Mouse (Mus musculus): Measurements from ENCODE around the gene Tmem59l. TPM values are rescaled to one million over a fixed set of nuclear protein-coding genes. Genes with fewer than 3 reads are reported as not detected.
A peak's percentile ranks its signal among the peaks of the same experiment; 100 is the strongest.

The Tmem59l gene
- polyA plus RNA-seq, 1 experiment from 2014 or later = 151 TPM

DNA sequence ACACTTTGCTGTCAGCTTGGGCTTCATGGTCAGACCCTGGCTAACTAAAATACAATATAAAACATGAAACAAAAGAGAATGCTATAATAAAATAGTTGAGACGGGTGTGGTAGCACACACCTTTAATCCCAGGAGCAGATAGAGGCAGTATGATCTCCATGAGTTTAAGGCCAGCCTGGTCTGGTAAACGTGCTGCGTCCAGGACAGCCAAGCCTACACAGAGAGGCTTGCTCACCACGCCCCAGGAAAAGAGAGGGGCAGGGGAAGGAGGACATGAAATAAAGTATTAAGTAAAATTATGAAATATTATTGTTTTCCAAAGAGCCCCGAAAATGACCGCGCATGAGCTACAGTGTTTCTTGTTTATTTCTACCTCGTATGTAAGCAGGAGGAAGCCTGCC is 40.0 kb upstream of the Tmem59l start:
- H3K36me3 ChIP-seq (ENCODE audit: control insufficient read depth, insufficient read depth, low read length) = peaks cover 14% of the 10 kb centered on the region
- peaks cover 20% of the 10 kb centered on the region for H3K4me1 ChIP-seq (ENCODE audit: control insufficient read depth, insufficient read depth, low read length)
- ATAC-seq = peak; percentile 15; the same call in 1 of the 2 replicates
- no peaks in the 10 kb centered on the region for H3K27me3 ChIP-seq (ENCODE audit: control insufficient read depth, insufficient read depth, low read depth, low read length)
- H3K9me3 ChIP-seq (replicated peaks; ENCODE audit: control insufficient read depth, low read length, poor library complexity, severe bottlenecking) = no peaks in the 10 kb centered on the region
- WGBS = 3% methylated on average over 8 of the region's 8 CpGs
- H3K4me3 ChIP-seq (ENCODE audit: low read depth, low read length) = peak overlapping the region; percentile 81
- peak overlapping the region; percentile 97 for H3K9ac ChIP-seq (ENCODE audit: low read depth, low read length)
- peak overlapping the region; percentile 93 for H3K27ac ChIP-seq (ENCODE audit: low read length)
- H3K4me2 ChIP-seq (ENCODE audit: low read length) = peak overlapping the region; percentile 61

DNA sequence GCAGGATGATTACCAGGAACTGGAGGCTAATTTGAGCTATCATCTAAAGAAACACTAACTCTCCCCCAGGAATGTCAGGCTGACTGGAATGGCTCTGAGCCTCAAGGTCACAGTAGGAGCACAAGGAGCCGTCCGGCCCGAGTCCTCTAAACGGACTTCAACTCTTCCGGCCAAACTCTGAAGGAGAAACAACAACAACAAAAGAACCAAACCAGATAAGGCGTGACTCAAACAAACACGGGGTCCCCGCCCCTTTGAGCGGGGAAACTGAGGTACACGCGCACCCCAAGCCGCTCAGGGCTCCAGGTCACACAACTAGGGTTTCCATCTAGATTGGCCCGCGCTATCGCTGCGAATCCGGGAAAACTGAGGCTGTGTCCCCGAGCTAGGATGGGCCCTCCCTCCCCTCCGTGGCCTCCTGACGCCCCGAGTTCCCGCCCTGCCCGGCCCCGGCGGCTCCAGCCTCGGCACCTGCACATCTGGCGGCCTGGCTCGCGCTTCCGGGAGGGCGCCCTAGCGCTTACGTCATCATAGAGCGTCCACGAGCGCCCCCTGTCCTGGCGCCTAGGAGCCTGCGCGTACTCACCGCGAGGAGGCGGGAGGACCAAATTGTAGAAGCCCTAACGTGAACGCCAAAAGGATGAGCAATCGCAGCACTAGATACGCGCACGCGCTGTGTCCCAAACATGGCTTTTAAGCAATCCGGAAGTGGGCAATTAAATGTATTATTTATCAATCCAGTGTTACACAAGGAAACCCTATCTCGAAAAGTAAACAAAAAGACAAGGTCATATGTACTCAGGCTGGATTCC is 35.6 kb upstream of the Tmem59l start:
- Histone ChIP-seq H3K9ac (ENCODE audit: low read depth, low read length) (peak overlapping the region; percentile 90), H3K27ac (ENCODE audit: low read length) (peak overlapping the region; percentile 87), H3K9me3 (replicated peaks; ENCODE audit: control insufficient read depth, low read length, poor library complexity, severe bottlenecking) (no peaks in the 10 kb centered on the region), H3K4me2 (ENCODE audit: low read length) (peak overlapping the region; percentile 85), H3K27me3 (ENCODE audit: control insufficient read depth, insufficient read depth, low read depth, low read length) (no peaks in the 10 kb centered on the region), H3K4me3 (ENCODE audit: low read depth, low read length) (peak overlapping the region; percentile 74), H3K4me1 (ENCODE audit: control insufficient read depth, insufficient read depth, low read length) (peaks cover 10% of the 10 kb centered on the region), H3K36me3 (ENCODE audit: control insufficient read depth, insufficient read depth, low read length) (0 out of 2 replicates have a peak, but pooled peaks cover 3% of the 10 kb centered on the region)
- peak; percentile 88 for ATAC-seq
- under 1% methylated on average over 48 of the region's 51 CpGs for WGBS

GRCm38 (mm10) chr8:70519606-70520005 is 32.4 kb upstream of the Tmem59l start:
- H3K36me3 ChIP-seq (ENCODE audit: control insufficient read depth, insufficient read depth, low read length) = 0 out of 2 replicates have a peak, but pooled peaks cover 6% of the 10 kb centered on the region
- no peaks in the 10 kb centered on the region for H3K9me3 ChIP-seq (replicated peaks; ENCODE audit: control insufficient read depth, low read length, poor library complexity, severe bottlenecking)
- WGBS = 58% methylated on average over 2 of the region's 2 CpGs
- H3K4me1 ChIP-seq (ENCODE audit: control insufficient read depth, insufficient read depth, low read length) = peaks cover 6% of the 10 kb centered on the region
- ATAC-seq = no peak
- no peak overlapping the region for H3K4me3 ChIP-seq (ENCODE audit: low read depth, low read length)
- no peak overlapping the region for H3K4me2 ChIP-seq (ENCODE audit: low read length)
- H3K27ac ChIP-seq (ENCODE audit: low read length) = no peak overlapping the region
- H3K9ac ChIP-seq (ENCODE audit: low read depth, low read length) = no peak overlapping the region
- no peaks in the 10 kb centered on the region for H3K27me3 ChIP-seq (ENCODE audit: control insufficient read depth, insufficient read depth, low read depth, low read length)

DNA sequence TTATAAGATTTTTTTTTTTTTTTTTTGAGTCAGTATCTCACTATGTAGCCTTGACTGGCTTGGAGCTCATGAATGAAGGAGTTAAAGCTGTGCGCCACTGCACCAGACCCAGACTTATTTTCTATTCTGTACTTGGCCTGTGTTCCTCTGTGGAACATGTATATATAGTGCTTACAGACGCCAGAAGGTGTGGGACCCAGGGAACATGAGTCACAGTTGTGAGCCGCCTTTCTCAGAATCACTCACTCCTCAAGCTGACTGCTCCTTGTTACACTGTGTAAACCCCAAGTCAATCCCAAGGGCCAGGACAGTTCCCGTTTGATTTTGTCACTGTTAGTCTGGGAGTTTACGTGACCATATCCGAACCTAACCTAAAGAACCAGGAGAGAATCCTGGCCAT is 31.9 kb upstream of the Tmem59l start:
- ATAC-seq = no peak
- Histone ChIP-seq H3K9me3 (replicated peaks; ENCODE audit: control insufficient read depth, low read length, poor library complexity, severe bottlenecking) (no peaks in the 10 kb centered on the region), H3K4me3 (ENCODE audit: low read depth, low read length) (no peak overlapping the region), H3K4me2 (ENCODE audit: low read length) (no peak overlapping the region), H3K27ac (ENCODE audit: low read length) (no peak overlapping the region), H3K27me3 (ENCODE audit: control insufficient read depth, insufficient read depth, low read depth, low read length) (no peaks in the 10 kb centered on the region), H3K4me1 (ENCODE audit: control insufficient read depth, insufficient read depth, low read length) (peaks cover 6% of the 10 kb centered on the region), H3K9ac (ENCODE audit: low read depth, low read length) (no peak overlapping the region), H3K36me3 (ENCODE audit: control insufficient read depth, insufficient read depth, low read length) (peaks cover 8% of the 10 kb centered on the region; the same call in 1 of the 2 replicates)
- WGBS = 93% methylated on average over 6 of the region's 6 CpGs

GRCm38 (mm10) chr8:70517940-70518643 is 30.9 kb upstream of the Tmem59l start:
- Histone ChIP-seq H3K4me1 (ENCODE audit: control insufficient read depth, insufficient read depth, low read length) (peaks cover 6% of the 10 kb centered on the region), H3K27ac (ENCODE audit: low read length) (no peak overlapping the region), H3K4me2 (ENCODE audit: low read length) (no peak overlapping the region), H3K36me3 (ENCODE audit: control insufficient read depth, insufficient read depth, low read length) (peaks cover 8% of the 10 kb centered on the region; the same call in 1 of the 2 replicates), H3K9me3 (replicated peaks; ENCODE audit: control insufficient read depth, low read length, poor library complexity, severe bottlenecking) (no peaks in the 10 kb centered on the region), H3K27me3 (ENCODE audit: control insufficient read depth, insufficient read depth, low read depth, low read length) (no peaks in the 10 kb centered on the region), H3K9ac (ENCODE audit: low read depth, low read length) (no peak overlapping the region), H3K4me3 (ENCODE audit: low read depth, low read length) (no peak overlapping the region)
- no peak for ATAC-seq
- 79% methylated on average over 10 of the region's 10 CpGs for WGBS

DNA sequence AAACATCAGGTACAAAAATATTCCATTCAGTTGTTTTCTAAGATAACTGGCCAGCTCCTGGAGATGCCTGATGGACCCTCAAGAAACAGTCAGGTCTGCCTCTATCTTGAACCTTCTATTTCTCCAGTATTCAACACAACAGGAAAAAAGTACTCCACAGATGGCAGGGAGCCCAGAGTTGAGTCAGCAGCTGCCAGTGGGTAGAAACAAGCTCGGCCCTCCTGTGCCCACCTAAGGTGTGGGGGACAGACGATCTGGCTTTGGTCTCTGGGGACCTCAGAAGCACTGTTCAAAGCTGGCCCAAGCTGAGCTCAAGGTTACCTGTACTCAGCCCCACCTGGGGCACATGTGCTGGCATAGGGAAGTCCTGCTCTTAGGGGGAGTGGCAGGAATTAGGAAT is 26.3 kb upstream of the Tmem59l start:
- peaks cover 16% of the 10 kb centered on the region for H3K4me1 ChIP-seq (ENCODE audit: control insufficient read depth, insufficient read depth, low read length)
- peaks cover 6% of the 10 kb centered on the region; the same call in 1 of the 2 replicates for H3K36me3 ChIP-seq (ENCODE audit: control insufficient read depth, insufficient read depth, low read length)

GRCm38 (mm10) chr8:70512253-70512903 is 25.2 kb upstream of the Tmem59l start:
- H3K9me3 ChIP-seq (replicated peaks; ENCODE audit: control insufficient read depth, low read length, poor library complexity, severe bottlenecking) = no peaks in the 10 kb centered on the region
- no peak for ATAC-seq
- peaks cover 17% of the 10 kb centered on the region for H3K4me1 ChIP-seq (ENCODE audit: control insufficient read depth, insufficient read depth, low read length)
- no peak overlapping the region for H3K4me3 ChIP-seq (ENCODE audit: low read depth, low read length)
- no peak overlapping the region for H3K27ac ChIP-seq (ENCODE audit: low read length)
- 96% methylated on average over 11 of the region's 11 CpGs for WGBS
- H3K9ac ChIP-seq (ENCODE audit: low read depth, low read length) = no peak overlapping the region
- no peak overlapping the region for H3K4me2 ChIP-seq (ENCODE audit: low read length)
- no peaks in the 10 kb centered on the region for H3K27me3 ChIP-seq (ENCODE audit: control insufficient read depth, insufficient read depth, low read depth, low read length)
- H3K36me3 ChIP-seq (ENCODE audit: control insufficient read depth, insufficient read depth, low read length) = peaks cover 13% of the 10 kb centered on the region

More for the DNA sequence above, 26.3 kb upstream of the Tmem59l start:
- H3K9ac ChIP-seq (ENCODE audit: low read depth, low read length) = no peak overlapping the region
- no peaks in the 10 kb centered on the region for H3K27me3 ChIP-seq (ENCODE audit: control insufficient read depth, insufficient read depth, low read depth, low read length)
- ATAC-seq = no peak
- WGBS = 70% methylated on average over 2 of the region's 2 CpGs
- no peak overlapping the region for H3K27ac ChIP-seq (ENCODE audit: low read length)
- H3K4me3 ChIP-seq (ENCODE audit: low read depth, low read length) = no peak overlapping the region
- no peak overlapping the region for H3K4me2 ChIP-seq (ENCODE audit: low read length)
- no peaks in the 10 kb centered on the region for H3K9me3 ChIP-seq (replicated peaks; ENCODE audit: control insufficient read depth, low read length, poor library complexity, severe bottlenecking)

DNA sequence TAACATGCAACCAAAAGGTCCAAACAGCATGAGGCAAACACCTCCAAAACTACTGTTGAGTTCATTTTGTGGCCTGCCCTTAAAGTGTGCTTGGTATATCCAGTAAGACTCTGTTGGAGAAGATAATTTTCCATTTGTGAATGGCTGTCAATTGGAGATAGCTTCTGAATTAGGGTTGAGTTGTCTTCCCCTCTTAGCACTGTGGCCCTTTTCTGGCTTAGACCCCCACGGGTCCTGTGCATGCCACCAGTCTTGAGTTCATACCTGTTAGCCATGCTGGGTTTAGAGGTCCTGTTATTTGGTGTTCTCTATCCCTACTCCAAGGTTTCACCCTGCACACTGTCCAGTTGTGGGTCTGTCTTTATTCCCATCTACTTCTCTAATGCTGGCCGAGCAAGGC is 24.6 kb upstream of the Tmem59l start:
- H3K9ac ChIP-seq (ENCODE audit: low read depth, low read length) = no peak overlapping the region
- H3K27me3 ChIP-seq (ENCODE audit: control insufficient read depth, insufficient read depth, low read depth, low read length) = no peaks in the 10 kb centered on the region
- H3K4me3 ChIP-seq (ENCODE audit: low read depth, low read length) = no peak overlapping the region
- H3K4me2 ChIP-seq (ENCODE audit: low read length) = no peak overlapping the region
- H3K9me3 ChIP-seq (replicated peaks; ENCODE audit: control insufficient read depth, low read length, poor library complexity, severe bottlenecking) = no peaks in the 10 kb centered on the region
- no peak for ATAC-seq
- H3K27ac ChIP-seq (ENCODE audit: low read length) = no peak overlapping the region
- 95% methylated on average over 2 of the region's 2 CpGs for WGBS
- H3K4me1 ChIP-seq (ENCODE audit: control insufficient read depth, insufficient read depth, low read length) = peaks cover 17% of the 10 kb centered on the region
- peaks cover 14% of the 10 kb centered on the region for H3K36me3 ChIP-seq (ENCODE audit: control insufficient read depth, insufficient read depth, low read length)
